In the genomic region with DNA sequence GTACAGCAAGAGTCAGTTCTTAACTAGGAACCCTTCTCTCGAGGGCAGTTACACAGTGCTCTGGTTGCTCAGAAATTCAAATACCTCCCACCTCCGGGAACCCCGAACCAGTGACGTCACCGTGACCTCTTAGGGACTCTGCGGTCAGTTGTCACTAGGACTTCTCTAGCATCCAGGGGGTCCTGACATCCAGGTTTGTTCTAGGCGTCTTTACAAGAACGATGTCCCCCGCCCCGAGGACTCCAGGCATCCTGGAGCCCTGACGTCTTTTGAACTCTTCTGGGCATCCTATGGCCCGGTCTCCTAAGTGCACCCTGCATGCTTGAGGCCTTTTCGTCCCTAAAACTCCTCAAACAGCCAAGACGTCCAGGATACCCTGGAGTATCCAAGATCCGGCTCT, we compare ENCODE assay signal across 8 mouse cellular contexts. TPM values are rescaled to one million over a fixed set of nuclear protein-coding genes. Genes with fewer than 3 reads are reported as not detected.
DNase-seq lines count a peak whose midpoint lies in the region; ATAC-seq and TF ChIP-seq lines count a peak whose summit lies in the region.

No protein-coding gene starts in this region.

- no peak for TF ChIP-seq CTCF in intestine, postnatal 0 days (IDR thresholded peaks at IDR 0.05; ENCODE audit: low read depth)

- H3K27ac ChIP-seq in intestine, postnatal 0 days (ENCODE audit: low read depth, low read length): peak overlapping the region; percentile 83
- H3K27ac ChIP-seq in lung, embryonic 16.5 days (ENCODE audit: low read length): peak overlapping the region; percentile 73

- H3K36me3 ChIP-seq in intestine, postnatal 0 days (ENCODE audit: control insufficient read depth, insufficient read depth): peaks cover 20% of the 10 kb centered on the region
- peaks cover 19% of the 10 kb centered on the region for H3K36me3 ChIP-seq in lung, embryonic 16.5 days (ENCODE audit: control insufficient read depth, insufficient read depth, low read length)

- H3K9me3 ChIP-seq in intestine, postnatal 0 days (ENCODE audit: control insufficient read depth): no peaks in the 10 kb centered on the region
- H3K9me3 ChIP-seq in lung, embryonic 16.5 days (ENCODE audit: control insufficient read depth, low read length): no peaks in the 10 kb centered on the region

- H3K9ac ChIP-seq in intestine, postnatal 0 days (ENCODE audit: low read depth, low read length): peak overlapping the region; percentile 91
- H3K9ac ChIP-seq in lung, embryonic 16.5 days (ENCODE audit: low read length): peak overlapping the region; percentile 91

- 0% methylated on average over 15 of the region's 15 CpGs for WGBS in intestine, postnatal 0 days
- WGBS in lung, embryonic 16.5 days: under 1% methylated on average over 15 of the region's 15 CpGs

- peak overlapping the region; percentile 94 for H3K4me2 ChIP-seq in intestine, postnatal 0 days (replicated peaks; ENCODE audit: low read depth)
- H3K4me2 ChIP-seq in lung, embryonic 16.5 days (ENCODE audit: low read depth, low read length): peak overlapping the region; percentile 86

- H3K4me3 ChIP-seq in intestine, postnatal 0 days (ENCODE audit: low read depth, low read length): peak overlapping the region; percentile 85
- peak overlapping the region; percentile 89 for H3K4me3 ChIP-seq in lung, embryonic 16.5 days (ENCODE audit: low read length)

- peak; percentile 5 to 34 for DNase-seq in monocyte, adult 2 months (ENCODE audit: low read depth in 1 of 2, low spot score in 2 of 2)
- peak; percentile 16 for DNase-seq in brain, adult 2 months (ENCODE audit: low read depth, low spot score)
- DNase-seq in skeletal muscle tissue, adult 2 months (ENCODE audit: low read depth, low spot score): peak; percentile 11
- DNase-seq in ovary, adult 18-20 months (ENCODE audit: low spot score): no peak

- no peak for ATAC-seq in monocyte, adult 5-6 weeks (replicated peaks; ENCODE audit: insufficient number of reproducible peaks, low FRiP score, low TSS enrichment, poor library complexity, severe bottlenecking)
- peak; percentile 37 for ATAC-seq in erythroid progenitor cell, adult 5-6 weeks (replicated peaks; ENCODE audit: low FRiP score, poor library complexity, severe bottlenecking)
- ATAC-seq in intestine, postnatal 0 days: no peak
- ATAC-seq in lung, embryonic 16.5 days (ENCODE audit: low read depth): no peak; the same call in 1 of the 2 replicates

- no peaks in the 10 kb centered on the region for H3K27me3 ChIP-seq in intestine, postnatal 0 days (replicated peaks; ENCODE audit: control insufficient read depth, insufficient read depth, low read length)
- H3K27me3 ChIP-seq in lung, embryonic 16.5 days (ENCODE audit: control insufficient read depth, insufficient read depth, low read depth, low read length): no peaks in the 10 kb centered on the region

- no peaks in the 10 kb centered on the region; the same call in 1 of the 2 replicates for H3K4me1 ChIP-seq in intestine, postnatal 0 days (replicated peaks; ENCODE audit: control insufficient read depth, insufficient read depth, low read length)
- H3K4me1 ChIP-seq in lung, embryonic 16.5 days (replicated peaks; ENCODE audit: control insufficient read depth, insufficient read depth, low read length): peaks cover 13% of the 10 kb centered on the region

RNA-seq across cellular contexts. Expression of gene Gm45902, which starts 0.5 kb away (rescaled TPM):
- total RNA-seq in monocyte, adult 5-6 weeks (2017): 6.8 to 13.6 TPM (median 9.7 TPM) in 3 replicates
- 7.2 and 10.5 TPM in 2 replicates for total RNA-seq in erythroid progenitor cell, adult 5-6 weeks (2015; ENCODE audit: low replicate concordance)
- 14.0 and 14.7 TPM in 2 replicates for total RNA-seq in erythroid progenitor cell, adult 5-6 weeks (2017; ENCODE audit: low replicate concordance)
- 0.85 and 0.97 TPM in 2 replicates for polyA plus RNA-seq in intestine, postnatal 0 days (2015; fragmentation: Nextera tagmentation; extraction: Ambion mirVana)
- polyA plus RNA-seq in lung, embryonic 16.5 days (2015; fragmentation: Nextera tagmentation; extraction: Ambion mirVana): 5.1 and 5.2 TPM in 2 replicates

RNA-seq across cellular contexts. Expression of gene Hspa14, which starts 0.5 kb away (rescaled TPM):
- total RNA-seq in monocyte, adult 5-6 weeks (2017): 87.0 to 139 TPM (median 114 TPM) in 3 replicates
- 57.8 and 72.1 TPM in 2 replicates for total RNA-seq in erythroid progenitor cell, adult 5-6 weeks (2015; ENCODE audit: low replicate concordance)
- total RNA-seq in erythroid progenitor cell, adult 5-6 weeks (2017; ENCODE audit: low replicate concordance): 94.5 and 181 TPM in 2 replicates
- 39.9 and 41.7 TPM in 2 replicates for polyA plus RNA-seq in intestine, postnatal 0 days (2015; fragmentation: Nextera tagmentation; extraction: Ambion mirVana)
- polyA plus RNA-seq in lung, embryonic 16.5 days (2015; fragmentation: Nextera tagmentation; extraction: Ambion mirVana): 98.6 and 107 TPM in 2 replicates

RNA-seq across cellular contexts. Expression of gene Cdnf, which starts 0.8 kb away (rescaled TPM):
- total RNA-seq in monocyte, adult 5-6 weeks (2017): 0.68 TPM in 1 of 3 replicates, not detected in the others
- total RNA-seq in erythroid progenitor cell, adult 5-6 weeks (2015; ENCODE audit: low replicate concordance): not detected in 2 replicates
- total RNA-seq in erythroid progenitor cell, adult 5-6 weeks (2017; ENCODE audit: low replicate concordance): 0.39 TPM in 1 of 2 replicates, not detected in the other
- 0.16 and 0.22 TPM in 2 replicates for polyA plus RNA-seq in intestine, postnatal 0 days (2015; fragmentation: Nextera tagmentation; extraction: Ambion mirVana)
- 0.18 and 0.25 TPM in 2 replicates for polyA plus RNA-seq in lung, embryonic 16.5 days (2015; fragmentation: Nextera tagmentation; extraction: Ambion mirVana)

RNA-seq across cellular contexts. Expression of gene Suv39h2, which starts 37.2 kb away (rescaled TPM):
- 0.11 to 4.4 TPM (median 0.87 TPM) in 3 replicates for total RNA-seq in monocyte, adult 5-6 weeks (2017)
- total RNA-seq in erythroid progenitor cell, adult 5-6 weeks (2015; ENCODE audit: low replicate concordance): 14.8 and 15.5 TPM in 2 replicates
- 8.7 and 9.2 TPM in 2 replicates for total RNA-seq in erythroid progenitor cell, adult 5-6 weeks (2017; ENCODE audit: low replicate concordance)
- 2.8 and 3.1 TPM in 2 replicates for polyA plus RNA-seq in intestine, postnatal 0 days (2015; fragmentation: Nextera tagmentation; extraction: Ambion mirVana)
- 10.8 and 13.5 TPM in 2 replicates for polyA plus RNA-seq in lung, embryonic 16.5 days (2015; fragmentation: Nextera tagmentation; extraction: Ambion mirVana)

RNA-seq across cellular contexts. Expression of gene Fam107b, which starts 58.2 kb away (rescaled TPM):
- 432 to 778 TPM (median 669 TPM) in 3 replicates for total RNA-seq in monocyte, adult 5-6 weeks (2017)
- 155 and 288 TPM in 2 replicates for total RNA-seq in erythroid progenitor cell, adult 5-6 weeks (2015; ENCODE audit: low replicate concordance)
- 101 and 104 TPM in 2 replicates for total RNA-seq in erythroid progenitor cell, adult 5-6 weeks (2017; ENCODE audit: low replicate concordance)
- polyA plus RNA-seq in intestine, postnatal 0 days (2015; fragmentation: Nextera tagmentation; extraction: Ambion mirVana): 17.2 and 21.8 TPM in 2 replicates
- 29.7 and 33.3 TPM in 2 replicates for polyA plus RNA-seq in lung, embryonic 16.5 days (2015; fragmentation: Nextera tagmentation; extraction: Ambion mirVana)
